Mouse (Mus musculus): ENCODE measurements around the gene Arhgap10. TPM values are rescaled to one million over a fixed set of nuclear protein-coding genes. Genes with fewer than 3 reads are reported as not detected.

Gene Arhgap10
- total RNA-seq (2022) = 10 to 100 TPM; 14.7 to 37.5 (median 18.3) TPM

GRCm38 (mm10) chr8:77517301-77518200, at the start of gene Arhgap10:
TSS of gene Arhgap10 (minus strand) at chr8:77517953.
- DNase-seq = peak; percentile 88

- peak; percentile 25 for DNase-seq
Measured at GRCm38 (mm10) chr8:77561441-77561840, 43.7 kb upstream of the Arhgap10 start.

- no peak for DNase-seq
Measured at GRCm38 (mm10) chr8:77552491-77552890, 34.7 kb upstream of the Arhgap10 start.

- DNase-seq = peak; percentile 31
Measured at GRCm38 (mm10) chr8:77549881-77550580, 32.3 kb upstream of the Arhgap10 start.

- peak; percentile 90 for DNase-seq
Measured at GRCm38 (mm10) chr8:77549121-77549706, 31.5 kb upstream of the Arhgap10 start, which contains the start of gene Prmt9. TSS of gene Prmt9 (plus strand) at chr8:77549397.

- no peak for DNase-seq
Measured at GRCm38 (mm10) chr8:77545616-77546015, 27.9 kb upstream of the Arhgap10 start.

GRCm38 (mm10) chr8:77544428-77544827, 26.7 kb upstream of the Arhgap10 start:
- no peak for DNase-seq

- no peak for DNase-seq
Measured at GRCm38 (mm10) chr8:77543152-77543777, 25.5 kb upstream of the Arhgap10 start.

- no peak for DNase-seq
Measured at GRCm38 (mm10) chr8:77538256-77538655, 20.5 kb upstream of the Arhgap10 start.

GRCm38 (mm10) chr8:77536821-77537220, 19.1 kb upstream of the Arhgap10 start:
- no peak for DNase-seq

GRCm38 (mm10) chr8:77535026-77535595, 17.4 kb upstream of the Arhgap10 start:
- peak; percentile 73 for DNase-seq

- no peak for DNase-seq
Measured at GRCm38 (mm10) chr8:77534358-77534992, 16.7 kb upstream of the Arhgap10 start.

GRCm38 (mm10) chr8:77526130-77526529, 8.4 kb upstream of the Arhgap10 start:
- no peak for DNase-seq

GRCm38 (mm10) chr8:77524906-77525305, 7.2 kb upstream of the Arhgap10 start:
- DNase-seq = no peak

GRCm38 (mm10) chr8:77524018-77524615, 6.4 kb upstream of the Arhgap10 start:
- peak; percentile 38 for DNase-seq

- DNase-seq = no peak
Measured at GRCm38 (mm10) chr8:77522984-77523383, 5.2 kb upstream of the Arhgap10 start.

- DNase-seq = no peak
Measured at GRCm38 (mm10) chr8:77521028-77521785, 3.5 kb upstream of the Arhgap10 start.

GRCm38 (mm10) chr8:77520601-77521000, 2.8 kb upstream of the Arhgap10 start:
- DNase-seq = no peak

GRCm38 (mm10) chr8:77518201-77519115, 705 bp upstream of the Arhgap10 start:
- no peak for DNase-seq
